Mouse (Mus musculus) forelimb bud, embryonic 11.5 days (tissue): ENCODE measurements around the gene Gm49393.
"Not testable (repeated sequence)": the region's sequence is repeated elsewhere in the genome, so short reads cannot be mapped to it uniquely, and the experiment has no call there.

ENCODE experiments used
- DNase-seq: peaks from one replicate; pipeline ENCODE4 v3.0.0-alpha.2; 2012; ENCODE audit warnings: low read depth, low spot score

Gene Gm49393

GRCm38 (mm10) chr13:60935490-60935889 is at the start of gene Gm49393:
TSS of gene Gm49393 (minus strand) at chr13:60935590.
- DNase-seq = not testable (repeated sequence)

GRCm38 (mm10) chr13:60972319-60972718 is 36.9 kb upstream of the Gm49393 start:
- not testable (repeated sequence) for DNase-seq

- DNase-seq = not testable (repeated sequence)
Observed at GRCm38 (mm10) chr13:60963985-60964384, 28.6 kb upstream of the Gm49393 start.

GRCm38 (mm10) chr13:60961706-60962105 is 26.3 kb upstream of the Gm49393 start:
- DNase-seq = no peak

- not testable (repeated sequence) for DNase-seq
Observed at GRCm38 (mm10) chr13:60941884-60942283, 6.5 kb upstream of the Gm49393 start, which contains the start of gene Tpbpa. TSS of gene Tpbpa (minus strand) at chr13:60941984.

- peak; percentile 2 for DNase-seq
Observed at GRCm38 (mm10) chr13:60936500-60936901, 1.1 kb upstream of the Gm49393 start, which contains the start of the genes Gm49391 and Ctla2a. TSS of gene Gm49391 (minus strand) at chr13:60936571. TSS of gene Ctla2a (minus strand) at chr13:60936625.

GRCm38 (mm10) chr13:60904780-60905179 is 30.6 kb downstream of the Gm49393 start, which contains the start of gene Tpbpb:
TSS of gene Tpbpb (minus strand) at chr13:60904880.
- not testable (repeated sequence) for DNase-seq

- DNase-seq = no peak
Observed at GRCm38 (mm10) chr13:60897328-60897727, 38.1 kb downstream of the Gm49393 start, which contains the start of gene Ctla2b. TSS of gene Ctla2b (minus strand) at chr13:60897447.

- not testable (repeated sequence) for DNase-seq
Observed at GRCm38 (mm10) chr13:60896794-60897193, 38.6 kb downstream of the Gm49393 start, which contains the start of gene Gm49392. TSS of gene Gm49392 (minus strand) at chr13:60896894.

- no peak for DNase-seq
Observed at GRCm38 (mm10) chr13:60895406-60896160, 39.8 kb downstream of the Gm49393 start.

- no peak for DNase-seq
Observed at GRCm38 (mm10) chr13:60892301-60892700, 43.1 kb downstream of the Gm49393 start.

GRCm38 (mm10) chr13:60864281-60864680 is 71.1 kb downstream of the Gm49393 start, which contains the start of gene 4930486L24Rik:
TSS of gene 4930486L24Rik (minus strand) at chr13:60864475.
- no peak for DNase-seq

GRCm38 (mm10) chr13:60848241-60849120 is 86.9 kb downstream of the Gm49393 start:
- DNase-seq = no peak

GRCm38 (mm10) chr13:60843153-60843552 is 92.2 kb downstream of the Gm49393 start:
- DNase-seq = no peak

- DNase-seq = no peak
Observed at GRCm38 (mm10) chr13:60842703-60843102, 92.7 kb downstream of the Gm49393 start.

- no peak for DNase-seq
Observed at GRCm38 (mm10) chr13:60839353-60839902, 96.0 kb downstream of the Gm49393 start.

- no peak for DNase-seq
Observed at GRCm38 (mm10) chr13:60826052-60826451, 109.3 kb downstream of the Gm49393 start.

GRCm38 (mm10) chr13:60820486-60821175 is 114.8 kb downstream of the Gm49393 start:
- DNase-seq = no peak

- DNase-seq = peak; percentile 36
Observed at GRCm38 (mm10) chr13:60819469-60819868, 115.9 kb downstream of the Gm49393 start.

GRCm38 (mm10) chr13:60813722-60814121 is 121.7 kb downstream of the Gm49393 start:
- DNase-seq = no peak

GRCm38 (mm10) chr13:60812768-60813167 is 122.6 kb downstream of the Gm49393 start:
- no peak for DNase-seq
